Mouse (Mus musculus) hematopoietic stem cell, adult 5-6 weeks (primary cell): ENCODE data around the gene Prtg. TPM values are rescaled to one million over a fixed set of nuclear protein-coding genes. Genes with fewer than 3 reads are reported as not detected.
A peak's percentile ranks its signal among the peaks of the same experiment; 100 is the strongest.

Experiments
- ATAC-seq, 2 experiments: fragments of 125-278 bp in 1 of 2; replicated peaks in 1 of 2; 2 replicates each; pipeline ENCODE4 v1.8.0; 2016 to 2017; ENCODE audit warnings: inconsistent platforms in 2 of 2, mild to moderate bottlenecking in 2 of 2, moderate number of reproducible peaks in 2 of 2, low read depth in 1 of 2, moderate TSS enrichment in 1 of 2; ENCODE audit not compliant: low FRiP score in 2 of 2, poor library complexity in 2 of 2, severe bottlenecking in 2 of 2, insufficient read depth in 1 of 2, low TSS enrichment in 1 of 2
- total RNA-seq: library from RNA; stranded (forward); fragments of 172-1452, 232-1000 nt; gene quantifications from 2 replicates; pipeline ENCODE4 v1.2.3, GENCODE M21; 2017

Gene Prtg
- total RNA-seq, 1 experiment from 2014 or later, result not detected

- ATAC-seq, result no peak
Observed at GRCm38 (mm10) chr9:72878656-72879055, 72.0 kb downstream of the Prtg start.

- no peak for ATAC-seq
Observed at GRCm38 (mm10) chr9:72879601-72880000, 72.9 kb downstream of the Prtg start.

GRCm38 (mm10) chr9:72880225-72880960, 73.7 kb downstream of the Prtg start:
- ATAC-seq, result no peak

GRCm38 (mm10) chr9:72881026-72881768, 74.5 kb downstream of the Prtg start:
- no peak for ATAC-seq

GRCm38 (mm10) chr9:72883940-72884339, 77.3 kb downstream of the Prtg start:
- peak; percentile 73 to 74; a peak in 3 of 4 replicates for ATAC-seq

- no peak for ATAC-seq
Observed at GRCm38 (mm10) chr9:72889777-72890176, 83.1 kb downstream of the Prtg start.

- ATAC-seq, result no peak
Observed at GRCm38 (mm10) chr9:72890499-72891085, 83.9 kb downstream of the Prtg start.

GRCm38 (mm10) chr9:72892761-72893160, 86.1 kb downstream of the Prtg start:
- no peak for ATAC-seq

- ATAC-seq, result no peak
Observed at GRCm38 (mm10) chr9:72894796-72895352, 88.2 kb downstream of the Prtg start.

GRCm38 (mm10) chr9:72902057-72902456, 95.4 kb downstream of the Prtg start:
- ATAC-seq, result no peak

GRCm38 (mm10) chr9:72902611-72903010, 95.9 kb downstream of the Prtg start:
- ATAC-seq, result 0 out of 4 replicates have a peak, but pooled peaks of 1 of the 2 experiments have one; percentile 25

GRCm38 (mm10) chr9:72906693-72907103, 100.0 kb downstream of the Prtg start:
- ATAC-seq, result no peak

GRCm38 (mm10) chr9:72911381-72911780, 104.7 kb downstream of the Prtg start:
- ATAC-seq, result no peak

GRCm38 (mm10) chr9:72913551-72913950, 106.9 kb downstream of the Prtg start:
- ATAC-seq, result no peak

GRCm38 (mm10) chr9:72915728-72916127, 109.1 kb downstream of the Prtg start:
- ATAC-seq, result peak in 1 of 2 experiments; percentile 58; a peak in 2 of 4 replicates

GRCm38 (mm10) chr9:72923068-72923467, 116.4 kb downstream of the Prtg start:
- no peak for ATAC-seq

GRCm38 (mm10) chr9:72925021-72925934, 118.6 kb downstream of the Prtg start, which contains the start of gene Pygo1:
Gene Pygo1 (plus strand): TSS chr9:72925645.
- ATAC-seq, result peak in 1 of 2 experiments; percentile 21; a peak in 1 of 4 replicates
